Mouse (Mus musculus): ENCODE data around the gene Nodal.

DNA sequence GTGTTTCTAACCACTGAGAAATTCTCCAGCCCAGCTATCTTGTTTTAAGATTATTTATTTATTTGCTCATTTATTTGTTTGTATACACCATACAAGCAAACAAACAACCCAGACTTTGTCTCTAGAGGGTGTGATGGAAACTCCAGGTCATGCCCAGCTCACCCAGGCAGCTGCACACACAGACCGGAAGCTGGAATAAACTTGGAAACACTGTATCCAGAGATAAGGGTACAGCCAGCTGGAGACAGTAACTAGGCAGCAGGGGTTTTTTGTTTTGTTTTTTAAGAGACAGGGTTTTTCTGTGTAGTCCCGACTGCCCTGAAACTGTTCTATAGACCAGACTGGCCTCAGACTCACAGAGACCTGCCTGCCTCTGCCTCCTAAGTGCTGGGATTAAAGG is 27.6 kb upstream of the Nodal start:
- TF ChIP-seq CTCF (IDR thresholded peaks at IDR 0.05; ENCODE audit: borderline replicate concordance, extremely low read depth, insufficient read depth, insufficient read length) (no peak), POLR2A (IDR thresholded peaks at IDR 0.05; ENCODE audit: borderline replicate concordance, extremely low read depth, insufficient read depth, insufficient read length, poor library complexity, severe bottlenecking) (no peak)

All from brain, embryonic 14.5 days (tissue).